Mouse (Mus musculus) embryonic facial prominence, embryonic 11.5 days (tissue): Measurements from ENCODE around the gene Abat. TPM values are rescaled to one million over a fixed set of nuclear protein-coding genes. Genes with fewer than 3 reads are reported as not detected.

Experiments
- ATAC-seq: fragments of 200-750 bp; cut with Nextera tagmentation; replicated peaks from 2 replicates; pipeline ENCODE4 v1.8.0; 2017; ENCODE audit warnings: low read depth; ENCODE audit not compliant: insufficient number of reproducible peaks, low FRiP score, low TSS enrichment
- DNase-seq: peaks from one replicate; pipeline ENCODE4 v3.0.0-alpha.2; 2015; ENCODE audit warnings: low spot score
- H3K27ac ChIP-seq: fragments of 300-500 bp; sonication (generic); replicated peaks from 2 replicates; pipeline ENCODE4 v1.5.1; 2014; ENCODE audit warnings: mild to moderate bottlenecking, low read depth, low read length, control low read depth
- H3K27me3 ChIP-seq: fragments of 300-500 bp; sonication (generic); 2 replicates; pipeline ENCODE4 v1.6.1; 2014; ENCODE audit warnings: mild to moderate bottlenecking, low read length, moderate library complexity, mixed read lengths; ENCODE audit not compliant: control insufficient read depth, insufficient read depth
- H3K36me3 ChIP-seq: fragments of 300-500 bp; sonication (generic); replicated peaks from 2 replicates; pipeline ENCODE4 v1.6.1; 2014; ENCODE audit warnings: low read depth, mild to moderate bottlenecking, low read length, moderate library complexity, mixed read lengths; ENCODE audit not compliant: control insufficient read depth, insufficient read depth
- H3K4me1 ChIP-seq: fragments of 300-500 bp; sonication (generic); 2 replicates; pipeline ENCODE4 v1.6.1; 2014; ENCODE audit warnings: low read length, mixed read lengths; ENCODE audit not compliant: control insufficient read depth, insufficient read depth
- H3K4me2 ChIP-seq: fragments of 300-500 bp; sonication (generic); 2 replicates; pipeline ENCODE4 v1.6.1; 2014; ENCODE audit warnings: low read depth, mild to moderate bottlenecking, control low read depth, low read length, moderate library complexity
- H3K4me3 ChIP-seq: fragments of 300-500 bp; sonication (generic); 2 replicates; pipeline ENCODE4 v1.5.1; 2014; ENCODE audit warnings: low read depth, low read length, control low read depth
- H3K9ac ChIP-seq: fragments of 300-500 bp; sonication (generic); replicated peaks from 2 replicates; pipeline ENCODE4 v1.6.1; 2014; ENCODE audit warnings: mild to moderate bottlenecking, control low read depth, low read length
- H3K9me3 ChIP-seq: fragments of 300-500 bp; sonication (generic); replicated peaks from 2 replicates; pipeline ENCODE4 v1.6.1; 2016; ENCODE audit warnings: mild to moderate bottlenecking, low read length, inconsistent platforms, mixed read lengths; ENCODE audit not compliant: control insufficient read depth
- WGBS: fragments of 180-500 bp; shearing (Covaris S2); extraction: QIAGEN DNeasy Blood & Tissue Kit; methylation state at CpG from one replicate; pipeline ENCODE4 v1.1.7; 2014; 5-methylcytosine and 5-hydroxymethylcytosine counted together
- polyA plus RNA-seq: library from polyadenylated mRNA; unstranded; fragments of >200 nt; fragmentation: Nextera tagmentation; extraction: Ambion mirVana; gene quantifications from 2 replicates; pipeline ENCODE4 v1.2.1, GENCODE M21; 2014

Gene Abat
- polyA plus RNA-seq, 1 experiment from 2014 or later = 25.6 TPM

DNA sequence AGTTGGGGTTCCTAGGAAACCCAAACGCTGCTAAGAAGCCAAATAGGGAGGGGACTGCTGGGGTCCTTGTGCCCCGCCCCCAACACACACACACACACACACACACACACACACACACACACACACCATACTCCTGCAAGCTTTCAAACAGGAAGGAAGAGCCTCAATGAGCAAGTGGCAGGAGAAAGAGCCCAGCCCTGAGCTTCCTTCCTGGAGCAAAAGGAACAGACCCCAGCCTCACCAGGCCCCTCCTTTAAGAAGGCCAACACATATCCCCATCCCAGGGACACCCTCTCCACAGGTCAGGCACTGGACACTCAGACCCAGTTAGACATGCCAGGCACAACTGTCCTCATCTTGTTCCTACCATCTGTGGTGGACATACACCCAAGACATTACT, 149.8 kb downstream of the Abat start:
- Histone ChIP-seq H3K36me3 (peaks cover 6% of the 10 kb centered on the region), H3K27me3 (no peaks in the 10 kb centered on the region), H3K9ac (no peak overlapping the region), H3K27ac (no peak overlapping the region), H3K4me2 (no peak overlapping the region), H3K4me3 (no peak overlapping the region), H3K9me3 (no peaks in the 10 kb centered on the region), H3K4me1 (no peaks in the 10 kb centered on the region)
- 76% methylated on average over 2 of the region's 2 CpGs for WGBS
- DNase-seq (no peak), ATAC-seq (no peak)

DNA sequence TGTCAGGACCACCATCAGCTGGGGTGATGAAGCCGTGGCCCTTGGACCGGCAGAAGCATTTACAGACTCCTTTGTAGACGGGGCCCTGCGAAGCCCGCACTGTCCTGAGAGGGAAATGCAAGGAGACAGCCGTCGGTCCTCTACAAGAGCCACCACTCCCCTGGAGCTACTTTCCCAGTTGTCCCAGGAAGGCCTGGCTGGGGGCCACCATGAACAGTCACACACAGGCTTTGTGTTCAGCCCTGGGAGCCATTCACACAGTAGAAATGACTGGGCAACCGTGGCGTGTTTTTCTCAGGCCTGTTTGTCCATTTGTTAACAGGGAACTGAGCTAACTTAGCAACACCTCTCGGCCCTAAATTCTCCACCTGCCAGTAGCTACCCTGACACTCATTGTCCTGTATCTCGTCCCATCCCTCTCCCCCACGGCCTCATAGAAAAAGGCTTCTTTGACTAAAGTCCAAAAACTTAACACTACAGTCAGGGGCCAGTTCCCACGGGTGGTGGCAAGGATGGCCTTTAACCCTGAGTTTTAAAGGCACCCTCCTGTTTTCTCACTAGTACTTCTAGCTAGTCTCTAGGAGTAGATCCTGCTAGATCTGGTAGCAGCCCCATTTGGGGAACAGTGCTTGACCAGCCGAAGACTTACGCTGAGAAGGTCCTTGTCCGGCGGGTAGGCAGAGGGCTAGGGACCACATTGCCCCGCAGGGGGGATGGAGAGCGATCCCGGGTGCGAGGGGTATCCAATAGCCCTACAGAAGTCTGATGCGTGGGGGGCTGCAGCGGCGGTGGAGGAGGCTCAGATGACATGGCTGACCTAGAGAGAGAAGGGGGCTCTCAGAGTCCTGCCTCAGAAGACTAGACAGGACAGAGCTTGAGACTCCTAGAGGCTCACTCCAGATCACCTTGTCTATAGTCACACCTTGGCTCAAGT, 150.6 kb downstream of the Abat start:
- no peak for DNase-seq
- H3K9me3 ChIP-seq = no peaks in the 10 kb centered on the region

DNA sequence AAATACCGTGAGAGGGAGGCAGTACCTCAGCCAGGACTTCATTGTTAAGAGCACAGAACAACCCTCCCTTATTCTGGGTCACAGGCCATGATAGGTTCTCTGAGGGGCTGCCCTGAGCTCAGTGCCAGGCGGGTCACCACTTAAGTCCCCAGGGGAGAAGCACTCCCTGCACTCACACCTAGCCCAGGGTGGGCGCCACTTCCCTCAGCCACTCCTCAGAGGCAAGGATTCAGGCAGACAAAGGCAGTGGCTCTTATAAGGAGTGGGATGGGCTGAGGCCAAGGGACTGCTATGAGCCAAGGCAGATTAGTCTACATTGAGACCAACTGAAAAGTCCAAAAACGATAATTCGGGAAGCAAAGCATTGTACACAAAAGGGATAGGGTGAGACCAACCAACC, 152.1 kb downstream of the Abat start:
- DNase-seq = no peak
- Histone ChIP-seq H3K36me3 (peaks cover 4% of the 10 kb centered on the region), H3K4me3 (no peak overlapping the region), H3K4me1 (no peaks in the 10 kb centered on the region; the same call in 1 of the 2 replicates), H3K27ac (no peak overlapping the region), H3K9me3 (no peaks in the 10 kb centered on the region), H3K9ac (no peak overlapping the region), H3K4me2 (no peak overlapping the region), H3K27me3 (no peaks in the 10 kb centered on the region)
- no peak for ATAC-seq
- 75% methylated on average over 5 of the region's 5 CpGs for WGBS

More for the DNA sequence above, 150.6 kb downstream of the Abat start:
- ATAC-seq = no peak
- 82% methylated on average over 24 of the region's 24 CpGs for WGBS
- Histone ChIP-seq H3K9ac (no peak overlapping the region), H3K4me3 (no peak overlapping the region), H3K27ac (no peak overlapping the region), H3K27me3 (no peaks in the 10 kb centered on the region), H3K36me3 (peaks cover 6% of the 10 kb centered on the region), H3K4me2 (no peak overlapping the region), H3K4me1 (no peaks in the 10 kb centered on the region)

DNA sequence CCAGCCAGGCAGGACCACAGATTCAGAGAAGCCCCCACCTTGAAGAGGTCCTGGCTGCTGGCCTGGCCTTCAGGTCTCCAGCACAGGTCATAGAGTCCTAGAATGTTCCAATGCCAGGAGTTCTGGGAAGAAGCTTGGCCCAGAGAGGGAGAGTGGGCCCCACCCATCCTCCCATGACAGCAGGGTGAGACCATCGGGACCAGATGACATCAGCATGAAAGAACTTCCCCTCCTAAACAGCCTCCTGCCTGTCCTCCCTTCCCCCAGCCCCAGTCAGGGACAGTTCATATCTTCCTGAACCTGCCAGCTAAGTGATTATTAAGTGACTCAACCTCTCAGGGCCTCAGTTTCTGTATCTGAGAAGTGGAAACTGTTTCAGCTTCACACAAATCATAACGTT, 153.2 kb downstream of the Abat start:
- no peak overlapping the region for H3K27ac ChIP-seq
- no peak overlapping the region for H3K9ac ChIP-seq
- no peaks in the 10 kb centered on the region for H3K9me3 ChIP-seq
- no peak for ATAC-seq
- H3K4me1 ChIP-seq = no peaks in the 10 kb centered on the region; the same call in 1 of the 2 replicates
- H3K4me2 ChIP-seq = no peak overlapping the region
- H3K27me3 ChIP-seq = no peaks in the 10 kb centered on the region
- no peaks in the 10 kb centered on the region; the same call in 1 of the 2 replicates for H3K36me3 ChIP-seq
- 71% methylated on average over 2 of the region's 2 CpGs for WGBS
- DNase-seq = no peak
- H3K4me3 ChIP-seq = no peak overlapping the region

DNA sequence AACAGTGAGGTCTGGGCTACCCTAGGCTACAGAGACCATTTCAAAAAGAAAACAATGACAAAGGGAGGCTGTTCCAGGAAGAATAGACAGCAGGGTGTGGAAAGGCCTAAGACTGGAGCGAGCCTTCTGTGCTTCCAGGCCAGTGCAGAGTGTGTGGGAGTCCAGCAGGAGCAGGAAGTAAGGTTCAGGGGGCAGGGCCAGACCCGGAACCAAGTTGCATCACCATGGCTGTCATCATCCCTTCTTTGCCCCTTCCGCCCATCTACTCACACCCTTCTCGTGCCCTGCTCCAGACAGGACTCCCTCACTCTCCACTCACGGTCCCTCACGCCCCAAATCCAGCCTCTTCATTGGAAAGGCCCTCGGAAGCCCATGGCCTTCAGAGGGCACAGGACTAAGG, 154.0 kb downstream of the Abat start:
- Histone ChIP-seq H3K27ac (no peak overlapping the region), H3K9ac (no peak overlapping the region), H3K4me1 (no peaks in the 10 kb centered on the region; the same call in 1 of the 2 replicates), H3K9me3 (no peaks in the 10 kb centered on the region), H3K4me3 (no peak overlapping the region), H3K27me3 (no peaks in the 10 kb centered on the region), H3K36me3 (no peaks in the 10 kb centered on the region; the same call in 1 of the 2 replicates), H3K4me2 (no peak overlapping the region)
- 77% methylated on average over 7 of the region's 7 CpGs for WGBS
- DNase-seq = no peak
- no peak for ATAC-seq

DNA sequence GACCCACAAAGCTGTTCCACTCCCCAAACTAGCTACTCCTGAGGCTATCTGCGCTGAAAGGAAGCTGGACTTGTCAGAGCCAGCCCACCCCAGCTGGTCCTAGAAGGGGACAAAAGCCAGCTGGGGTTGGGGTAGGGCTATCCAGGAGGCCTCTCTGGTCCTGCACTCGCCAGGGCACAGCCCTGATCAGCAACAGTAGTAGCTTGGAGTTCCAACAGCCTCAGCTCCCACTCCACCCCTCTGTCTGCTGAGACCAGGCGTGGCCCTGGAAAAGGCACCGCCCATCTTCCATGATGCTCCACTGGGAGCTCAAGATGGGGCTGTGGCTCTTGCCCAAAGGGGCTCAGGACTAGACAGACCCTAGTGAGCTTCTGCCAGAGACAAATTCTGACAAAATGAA, 154.6 kb downstream of the Abat start:
- H3K36me3 ChIP-seq = no peaks in the 10 kb centered on the region; the same call in 1 of the 2 replicates
- no peak overlapping the region for H3K9ac ChIP-seq
- no peak overlapping the region for H3K4me2 ChIP-seq
- ATAC-seq (no peak), DNase-seq (no peak)
- H3K9me3 ChIP-seq = no peaks in the 10 kb centered on the region
- no peak overlapping the region for H3K27ac ChIP-seq
- no peak overlapping the region for H3K4me3 ChIP-seq
- WGBS = 71% methylated on average over 4 of the region's 4 CpGs
- no peaks in the 10 kb centered on the region for H3K27me3 ChIP-seq
- H3K4me1 ChIP-seq = no peaks in the 10 kb centered on the region; the same call in 1 of the 2 replicates

DNA sequence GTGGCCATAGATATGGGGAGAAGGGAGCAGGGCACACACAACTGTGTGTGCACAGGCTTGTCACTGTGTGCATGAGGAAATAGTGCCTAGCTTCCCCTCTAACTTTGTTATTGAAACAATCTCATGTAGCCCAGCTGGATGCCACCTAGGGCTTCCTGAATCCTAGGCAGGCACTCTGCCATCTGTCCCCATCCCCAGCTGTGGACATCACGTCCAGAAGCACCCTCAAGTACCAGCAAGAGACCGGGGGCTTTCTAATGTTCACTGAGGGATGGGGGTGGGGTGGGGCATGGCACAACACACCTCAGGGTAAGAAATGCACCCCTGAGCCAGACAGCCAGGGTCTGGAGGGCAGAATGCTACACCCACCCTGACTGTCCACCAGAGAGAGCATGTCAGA, 155.2 kb downstream of the Abat start:
- no peak overlapping the region for H3K9ac ChIP-seq
- 95% methylated on average over 2 of the region's 2 CpGs for WGBS
- ATAC-seq (no peak), DNase-seq (no peak)
- no peaks in the 10 kb centered on the region; the same call in 1 of the 2 replicates for H3K4me1 ChIP-seq
- H3K27me3 ChIP-seq = no peaks in the 10 kb centered on the region
- H3K36me3 ChIP-seq = no peaks in the 10 kb centered on the region
- no peak overlapping the region for H3K4me2 ChIP-seq
- no peak overlapping the region for H3K27ac ChIP-seq
- H3K4me3 ChIP-seq = no peak overlapping the region
- no peaks in the 10 kb centered on the region for H3K9me3 ChIP-seq

DNA sequence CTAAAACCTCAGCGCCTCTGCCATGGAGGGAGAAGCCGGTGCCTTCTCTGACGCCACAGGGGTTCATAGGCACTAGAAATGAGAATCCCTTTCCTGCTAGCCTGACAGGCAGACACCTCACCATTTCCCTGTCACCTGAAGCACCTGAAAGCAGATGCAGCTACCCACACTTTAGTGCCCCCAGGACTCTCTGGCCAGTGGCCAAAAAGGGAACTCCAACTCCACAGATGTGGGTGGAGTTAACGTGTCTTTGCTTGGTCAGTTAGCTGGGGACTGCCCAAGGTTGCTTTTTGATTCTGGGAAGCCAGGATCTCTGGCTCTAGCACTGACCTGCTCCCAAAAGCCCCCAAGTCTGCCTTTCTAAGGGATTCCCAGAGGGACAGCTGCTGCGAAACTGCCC, 156.2 kb downstream of the Abat start:
- Histone ChIP-seq H3K9ac (peak overlapping the region; percentile 71), H3K4me2 (peak overlapping the region; percentile 73), H3K36me3 (no peaks in the 10 kb centered on the region), H3K27ac (no peak overlapping the region), H3K4me1 (no peaks in the 10 kb centered on the region; the same call in 1 of the 2 replicates), H3K9me3 (no peaks in the 10 kb centered on the region), H3K4me3 (peak overlapping the region; percentile 61), H3K27me3 (no peaks in the 10 kb centered on the region)
- ATAC-seq (no peak), DNase-seq (peak; percentile 19)
- WGBS = 59% methylated on average over 5 of the region's 5 CpGs
